Mouse (Mus musculus): ENCODE results near the gene Fgd6. TPM values are rescaled to one million over a fixed set of nuclear protein-coding genes. Genes with fewer than 3 reads are reported as not detected.
A peak's percentile ranks its signal among the peaks of the same experiment; 100 is the strongest.

The Fgd6 gene
- polyA plus RNA-seq, 1 experiment: 3.7 TPM

DNA sequence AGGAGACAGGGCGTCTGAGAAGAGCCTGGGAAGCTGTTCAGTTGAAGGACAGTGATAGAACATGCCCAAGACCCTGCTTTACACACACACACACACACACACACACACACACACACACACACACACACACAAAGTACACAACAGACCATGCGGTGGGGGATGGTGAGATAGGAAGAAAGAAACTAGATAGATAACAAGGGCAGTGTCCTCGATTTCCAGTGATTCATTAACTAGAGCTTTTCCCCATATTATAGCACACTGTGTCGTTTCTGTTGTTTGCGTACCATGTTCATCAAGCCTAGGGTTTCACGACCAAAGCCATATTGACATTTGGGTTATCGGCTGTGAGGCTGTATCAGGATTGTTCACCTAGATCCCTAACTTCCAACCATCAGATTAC is 83.2 kb downstream of the Fgd6 start:
- 34% methylated on average over 7 of the region's 7 CpGs for WGBS
- H3K27me3 ChIP-seq (ENCODE audit: control insufficient read depth, insufficient read depth, low read length): no peaks in the 10 kb centered on the region
- peak overlapping the region; percentile 15; the same call in 1 of the 2 replicates for H3K27ac ChIP-seq (ENCODE audit: insufficient read depth, low read depth, low read length)
- H3K4me1 ChIP-seq (ENCODE audit: control insufficient read depth, insufficient read depth, insufficient read length, low read length): peaks cover 6% of the 10 kb centered on the region; the same call in 1 of the 2 replicates
- TF ChIP-seq POLR2A (IDR thresholded peaks at IDR 0.05; ENCODE audit: low read depth, low read length): no peak
- TF ChIP-seq CTCF (IDR thresholded peaks at IDR 0.05; ENCODE audit: extremely low read depth, insufficient read length, insufficient replicate concordance, low read depth, low read length): no peak
- peaks cover 11% of the 10 kb centered on the region for H3K36me3 ChIP-seq (ENCODE audit: control insufficient read depth, insufficient read depth, low read length)
- no peak overlapping the region for H3K4me3 ChIP-seq (ENCODE audit: low read depth, low read length)

DNA sequence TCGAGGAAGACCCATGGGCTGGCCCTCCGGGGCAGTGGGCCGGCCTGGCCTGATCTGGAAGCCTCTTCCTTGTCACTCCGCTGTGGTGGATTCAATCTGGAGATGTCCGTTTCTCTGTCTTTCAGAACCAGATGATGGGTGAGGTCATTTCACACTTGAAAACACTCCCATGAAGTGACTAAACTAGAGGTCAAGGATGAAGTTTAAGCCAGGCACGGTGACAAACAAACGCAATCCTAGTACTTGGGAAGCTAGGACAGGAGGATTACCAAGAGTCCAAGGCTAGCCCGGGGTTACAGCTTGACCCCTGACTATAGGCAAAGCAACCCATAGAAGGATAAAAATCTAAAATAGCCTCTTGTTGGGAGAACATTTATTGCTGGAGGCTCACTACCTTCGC is 84.9 kb downstream of the Fgd6 start:
- TF ChIP-seq POLR2A (IDR thresholded peaks at IDR 0.05; ENCODE audit: low read depth, low read length) (no peak), CTCF (IDR thresholded peaks at IDR 0.05; ENCODE audit: extremely low read depth, insufficient read length, insufficient replicate concordance, low read depth, low read length) (no peak)
- H3K27ac ChIP-seq (ENCODE audit: insufficient read depth, low read depth, low read length): no peak overlapping the region
- H3K36me3 ChIP-seq (ENCODE audit: control insufficient read depth, insufficient read depth, low read length): peaks cover 19% of the 10 kb centered on the region
- H3K27me3 ChIP-seq (ENCODE audit: control insufficient read depth, insufficient read depth, low read length): no peaks in the 10 kb centered on the region
- H3K4me1 ChIP-seq (ENCODE audit: control insufficient read depth, insufficient read depth, insufficient read length, low read length): peaks cover 6% of the 10 kb centered on the region; the same call in 1 of the 2 replicates
- H3K4me3 ChIP-seq (ENCODE audit: low read depth, low read length): no peak overlapping the region
- WGBS: 90% methylated on average over 9 of the region's 9 CpGs

DNA sequence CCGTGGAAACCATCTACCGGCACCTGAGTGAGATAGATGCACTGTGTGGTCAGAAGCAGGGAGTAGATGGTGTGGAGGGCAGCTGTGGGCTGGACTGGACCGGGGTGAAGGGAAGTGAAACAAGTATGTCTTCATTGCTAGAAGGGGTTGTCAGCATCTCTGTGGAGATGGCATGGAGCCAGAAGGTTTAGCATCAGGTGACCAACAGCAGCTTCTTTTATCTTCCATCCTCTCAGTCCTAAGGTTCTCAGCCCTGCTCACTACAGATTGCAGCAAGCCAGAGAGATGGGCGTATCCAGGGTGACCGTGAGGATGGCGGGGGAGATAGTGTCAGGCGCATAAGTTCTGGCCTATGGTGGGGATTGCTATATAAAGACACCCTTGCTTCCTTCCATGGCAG is 86.8 kb downstream of the Fgd6 start:
- peaks cover 6% of the 10 kb centered on the region; the same call in 1 of the 2 replicates for H3K4me1 ChIP-seq (ENCODE audit: control insufficient read depth, insufficient read depth, insufficient read length, low read length)
- peaks cover 28% of the 10 kb centered on the region for H3K36me3 ChIP-seq (ENCODE audit: control insufficient read depth, insufficient read depth, low read length)
- 88% methylated on average over 7 of the region's 7 CpGs for WGBS
- no peak for TF ChIP-seq CTCF (IDR thresholded peaks at IDR 0.05; ENCODE audit: extremely low read depth, insufficient read length, insufficient replicate concordance, low read depth, low read length)
- no peak for TF ChIP-seq POLR2A (IDR thresholded peaks at IDR 0.05; ENCODE audit: low read depth, low read length)
- no peaks in the 10 kb centered on the region for H3K27me3 ChIP-seq (ENCODE audit: control insufficient read depth, insufficient read depth, low read length)
- H3K27ac ChIP-seq (ENCODE audit: insufficient read depth, low read depth, low read length): no peak overlapping the region
- H3K4me3 ChIP-seq (ENCODE audit: low read depth, low read length): no peak overlapping the region

DNA sequence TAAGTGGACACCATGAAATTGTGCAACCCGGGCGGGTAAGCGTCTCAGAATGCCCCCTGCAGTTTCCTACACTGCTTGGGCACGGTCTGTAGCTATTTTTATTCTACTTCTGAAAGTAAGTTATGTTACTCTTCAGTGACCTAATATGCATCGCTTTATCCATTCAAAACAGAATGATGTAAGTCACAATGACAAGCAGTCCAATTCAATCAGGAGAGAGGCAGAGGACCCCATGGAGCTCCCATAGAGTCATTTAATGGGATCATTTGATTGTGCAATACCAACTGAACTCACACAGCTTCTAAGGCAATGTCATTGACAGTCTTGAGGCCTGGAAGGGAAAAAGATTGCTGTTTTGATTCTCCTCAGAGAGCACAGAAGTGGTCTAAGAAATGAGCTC is 87.8 kb downstream of the Fgd6 start:
- Histone ChIP-seq H3K4me3 (ENCODE audit: low read depth, low read length) (no peak overlapping the region), H3K27ac (ENCODE audit: insufficient read depth, low read depth, low read length) (no peak overlapping the region), H3K36me3 (ENCODE audit: control insufficient read depth, insufficient read depth, low read length) (peaks cover 28% of the 10 kb centered on the region), H3K27me3 (ENCODE audit: control insufficient read depth, insufficient read depth, low read length) (no peaks in the 10 kb centered on the region), H3K4me1 (ENCODE audit: control insufficient read depth, insufficient read depth, insufficient read length, low read length) (peaks cover 6% of the 10 kb centered on the region; the same call in 1 of the 2 replicates)
- WGBS: 92% methylated on average over 5 of the region's 5 CpGs
- TF ChIP-seq POLR2A (IDR thresholded peaks at IDR 0.05; ENCODE audit: low read depth, low read length) (no peak), CTCF (IDR thresholded peaks at IDR 0.05; ENCODE audit: extremely low read depth, insufficient read length, insufficient replicate concordance, low read depth, low read length) (no peak)

DNA sequence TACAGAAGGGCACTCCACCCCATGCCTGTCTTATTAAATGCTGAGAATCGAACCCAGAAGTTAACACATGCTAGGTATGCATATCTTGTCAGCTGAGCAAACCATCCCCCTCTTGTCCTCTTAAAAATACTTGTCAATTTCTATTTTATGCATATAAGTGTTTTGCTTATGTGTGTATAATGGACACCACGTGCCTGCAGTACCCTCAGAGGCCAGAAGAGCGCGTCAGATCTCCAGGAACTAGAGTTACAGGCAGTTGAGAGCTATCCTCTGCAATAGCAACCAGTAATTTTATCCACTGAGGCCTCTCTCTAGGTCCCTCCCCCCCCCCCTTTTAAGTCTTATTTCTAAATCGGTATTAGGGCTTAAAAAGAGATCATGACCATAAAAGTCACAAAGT is 88.6 kb downstream of the Fgd6 start:
- H3K36me3 ChIP-seq (ENCODE audit: control insufficient read depth, insufficient read depth, low read length): peaks cover 28% of the 10 kb centered on the region
- H3K27me3 ChIP-seq (ENCODE audit: control insufficient read depth, insufficient read depth, low read length): no peaks in the 10 kb centered on the region
- H3K4me3 ChIP-seq (ENCODE audit: low read depth, low read length): no peak overlapping the region
- H3K4me1 ChIP-seq (ENCODE audit: control insufficient read depth, insufficient read depth, insufficient read length, low read length): no peaks in the 10 kb centered on the region
- TF ChIP-seq CTCF (IDR thresholded peaks at IDR 0.05; ENCODE audit: extremely low read depth, insufficient read length, insufficient replicate concordance, low read depth, low read length) (peak; percentile 23; the same call in 1 of the 2 replicates), POLR2A (IDR thresholded peaks at IDR 0.05; ENCODE audit: low read depth, low read length) (no peak)
- WGBS: 87% methylated on average over 5 of the region's 5 CpGs
- no peak overlapping the region for H3K27ac ChIP-seq (ENCODE audit: insufficient read depth, low read depth, low read length)

DNA sequence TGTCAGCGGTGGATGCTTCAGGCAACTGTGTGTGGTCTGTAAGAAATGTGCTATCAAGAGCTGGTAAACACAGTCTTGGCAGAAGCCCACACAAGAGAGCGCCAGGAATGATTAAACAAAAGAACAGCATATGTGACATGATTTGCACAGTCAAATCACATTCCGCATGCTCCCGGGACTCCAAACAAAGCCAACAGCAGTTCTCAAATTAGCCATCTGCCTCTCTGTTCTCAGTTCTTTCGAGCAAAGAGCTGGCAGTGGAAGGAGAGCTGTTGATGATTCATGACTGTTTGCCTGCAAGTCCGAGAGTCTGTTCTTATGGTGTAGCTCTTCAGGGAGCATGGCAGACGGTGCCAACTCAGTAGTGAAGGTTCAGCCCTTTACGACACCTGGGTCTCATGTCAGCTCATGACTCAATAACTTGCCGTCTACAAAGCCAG is 93.9 kb downstream of the Fgd6 start:
- TF ChIP-seq POLR2A (IDR thresholded peaks at IDR 0.05; ENCODE audit: low read depth, low read length) (no peak), CTCF (IDR thresholded peaks at IDR 0.05; ENCODE audit: extremely low read depth, insufficient read length, insufficient replicate concordance, low read depth, low read length) (no peak)
- Histone ChIP-seq H3K4me3 (ENCODE audit: low read depth, low read length) (no peak overlapping the region), H3K36me3 (ENCODE audit: control insufficient read depth, insufficient read depth, low read length) (peaks cover 17% of the 10 kb centered on the region), H3K4me1 (ENCODE audit: control insufficient read depth, insufficient read depth, insufficient read length, low read length) (no peaks in the 10 kb centered on the region), H3K27ac (ENCODE audit: insufficient read depth, low read depth, low read length) (no peak overlapping the region), H3K27me3 (ENCODE audit: control insufficient read depth, insufficient read depth, low read length) (no peaks in the 10 kb centered on the region)
- WGBS: 25% methylated on average over 9 of the region's 9 CpGs

DNA sequence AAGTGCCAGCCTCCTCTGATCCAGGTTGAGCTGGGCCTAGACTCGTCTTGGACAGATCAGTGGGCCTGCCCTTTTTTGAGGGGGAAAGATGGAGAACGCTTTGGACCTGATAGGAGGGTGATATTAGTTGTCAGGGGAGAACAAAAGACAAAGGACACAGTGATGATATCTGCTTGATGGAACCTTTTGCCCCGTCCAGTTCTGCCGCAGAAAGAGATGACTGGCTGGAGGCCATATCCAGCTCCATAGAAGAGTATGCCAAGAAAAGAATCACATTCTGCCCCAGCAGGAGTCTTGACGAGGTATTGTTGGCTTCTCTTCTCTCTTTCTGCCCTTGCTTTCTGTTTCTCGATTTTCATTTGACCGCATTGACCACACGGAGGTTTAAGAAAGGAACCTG is 97.3 kb downstream of the Fgd6 start:
- Histone ChIP-seq H3K27ac (ENCODE audit: insufficient read depth, low read depth, low read length) (no peak overlapping the region), H3K27me3 (ENCODE audit: control insufficient read depth, insufficient read depth, low read length) (no peaks in the 10 kb centered on the region), H3K4me1 (ENCODE audit: control insufficient read depth, insufficient read depth, insufficient read length, low read length) (peaks cover 3% of the 10 kb centered on the region), H3K4me3 (ENCODE audit: low read depth, low read length) (no peak overlapping the region), H3K36me3 (ENCODE audit: control insufficient read depth, insufficient read depth, low read length) (peaks cover 3% of the 10 kb centered on the region)
- 78% methylated on average over 8 of the region's 8 CpGs for WGBS
- TF ChIP-seq POLR2A (IDR thresholded peaks at IDR 0.05; ENCODE audit: low read depth, low read length) (no peak), CTCF (IDR thresholded peaks at IDR 0.05; ENCODE audit: extremely low read depth, insufficient read length, insufficient replicate concordance, low read depth, low read length) (no peak)
